Mouse (Mus musculus): Measurements from ENCODE around the gene Majin. TPM values are rescaled to one million over a fixed set of nuclear protein-coding genes. Genes with fewer than 3 reads are reported as not detected.

The Majin gene
- polyA plus RNA-seq (2015; fragmentation: Nextera tagmentation; extraction: Ambion mirVana): 0.11 TPM in 1 of 2 replicates, not detected in the other

DNA sequence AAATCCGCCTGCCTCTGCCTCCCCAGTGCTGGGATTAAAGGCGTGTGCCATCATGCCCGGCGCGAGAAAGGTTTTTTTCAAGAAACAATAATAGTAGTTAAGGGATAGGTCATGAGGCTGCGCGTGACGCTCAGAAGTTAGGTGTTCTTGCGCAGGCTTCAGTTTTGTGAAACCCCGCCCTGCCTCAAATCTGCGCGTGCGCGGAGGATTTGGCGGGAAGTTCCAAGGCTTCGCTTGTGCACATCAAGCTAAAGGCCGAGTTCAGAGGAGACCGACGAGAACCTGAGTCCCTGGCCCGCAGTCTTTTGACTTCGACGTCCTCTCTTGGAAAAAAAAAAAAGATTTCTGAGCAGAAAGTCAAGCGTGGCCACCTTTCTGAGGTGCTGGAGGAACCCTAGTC lies at the start of gene Majin:
Majin (plus strand) TSS at position 258 of the 400 bp plus-strand sequence.
- ATAC-seq (ENCODE audit: low FRiP score, low TSS enrichment) (no peak), DNase-seq (ENCODE audit: low spot score) (no peak)
- TF ChIP-seq EP300 (optimal IDR thresholded peaks at IDR 0.05) (no peak), CTCF (IDR thresholded peaks at IDR 0.05; ENCODE audit: low read depth) (no peak)
- Histone ChIP-seq H3K27ac (replicated peaks) (no peak within 1 kb of the TSS), H3K9ac (ENCODE audit: low read length) (no peak within 1 kb of the TSS), H3K4me1 (replicated peaks; ENCODE audit: control insufficient read depth, insufficient read depth) (no peaks in the 10 kb centered on the region), H3K4me3 (ENCODE audit: low read depth, low read length) (no peak within 1 kb of the TSS), H3K36me3 (ENCODE audit: control insufficient read depth, insufficient read depth, low read length) (no peaks in the 10 kb centered on the region), H3K4me2 (replicated peaks; ENCODE audit: low read depth) (no peak within 1 kb of the TSS), H3K9me3 (ENCODE audit: control insufficient read depth, low read length) (no peaks in the 10 kb centered on the region), H3K27me3 (ENCODE audit: control insufficient read depth, insufficient read depth, low read length) (no peaks in the 10 kb centered on the region)
- WGBS: 82% methylated on average over 23 of the region's 23 CpGs

DNA sequence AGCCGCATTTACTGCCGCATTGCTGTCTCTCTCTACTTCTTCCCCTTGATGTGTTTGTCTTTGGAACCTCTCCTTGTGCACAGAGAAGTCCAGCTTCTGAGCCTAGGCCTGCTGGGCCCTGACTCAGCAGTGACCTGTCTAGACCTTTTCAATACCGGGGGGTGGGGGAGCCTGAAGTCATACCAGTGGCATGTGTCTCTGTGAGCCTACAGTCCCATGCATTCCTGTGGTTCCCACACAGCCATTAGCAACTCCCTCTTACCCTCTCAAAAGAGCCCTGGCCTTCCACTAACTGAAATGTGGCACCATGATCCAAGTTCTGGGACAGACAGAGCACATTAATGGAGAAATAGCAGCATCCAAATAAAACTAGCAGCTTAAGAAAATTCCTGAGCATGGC lies 47.8 kb upstream of the Majin start:
- no peak for TF ChIP-seq EP300 (optimal IDR thresholded peaks at IDR 0.05)
- no peak for TF ChIP-seq CTCF (IDR thresholded peaks at IDR 0.05; ENCODE audit: low read depth)
- no peak overlapping the region for H3K9ac ChIP-seq (ENCODE audit: low read length)
- ATAC-seq (ENCODE audit: low FRiP score, low TSS enrichment) (no peak), DNase-seq (ENCODE audit: low spot score) (no peak)
- no peak overlapping the region for H3K4me2 ChIP-seq (replicated peaks; ENCODE audit: low read depth)
- H3K9me3 ChIP-seq (ENCODE audit: control insufficient read depth, low read length): no peaks in the 10 kb centered on the region
- H3K4me3 ChIP-seq (ENCODE audit: low read depth, low read length): no peak overlapping the region
- H3K4me1 ChIP-seq (replicated peaks; ENCODE audit: control insufficient read depth, insufficient read depth): no peaks in the 10 kb centered on the region
- H3K36me3 ChIP-seq (ENCODE audit: control insufficient read depth, insufficient read depth, low read length): peaks cover 5% of the 10 kb centered on the region; the same call in 1 of the 2 replicates
- no peak overlapping the region for H3K27ac ChIP-seq (replicated peaks)
- WGBS: 81% methylated on average over 3 of the region's 3 CpGs
- no peaks in the 10 kb centered on the region for H3K27me3 ChIP-seq (ENCODE audit: control insufficient read depth, insufficient read depth, low read length)

DNA sequence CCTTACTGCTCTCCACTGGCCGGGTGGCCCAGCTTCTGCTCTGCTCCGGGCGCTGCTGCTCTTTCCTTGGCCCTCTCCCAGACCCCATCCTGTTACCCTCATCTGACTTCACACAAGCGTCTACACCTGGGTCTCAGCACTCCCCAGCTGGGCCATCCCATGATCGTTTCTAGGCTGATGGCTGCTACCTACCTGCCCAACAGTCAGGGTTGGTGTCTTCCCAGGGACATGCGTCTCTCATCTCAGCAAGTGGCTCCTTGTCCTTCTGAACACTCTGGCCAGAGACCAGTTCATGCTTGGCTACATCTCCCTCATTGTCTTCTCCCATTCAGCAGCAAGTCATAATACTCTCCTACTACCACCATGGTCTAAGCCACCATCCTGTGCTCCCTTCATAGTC lies 44.5 kb upstream of the Majin start:
- Histone ChIP-seq H3K4me1 (replicated peaks; ENCODE audit: control insufficient read depth, insufficient read depth) (no peaks in the 10 kb centered on the region), H3K4me2 (replicated peaks; ENCODE audit: low read depth) (peak overlapping the region; percentile 91; the same call in 1 of the 2 replicates), H3K4me3 (ENCODE audit: low read depth, low read length) (peak overlapping the region; percentile 66; the same call in 1 of the 2 replicates), H3K27me3 (ENCODE audit: control insufficient read depth, insufficient read depth, low read length) (no peaks in the 10 kb centered on the region), H3K36me3 (ENCODE audit: control insufficient read depth, insufficient read depth, low read length) (peaks cover 5% of the 10 kb centered on the region; the same call in 1 of the 2 replicates), H3K9me3 (ENCODE audit: control insufficient read depth, low read length) (no peaks in the 10 kb centered on the region), H3K27ac (replicated peaks) (no peak overlapping the region), H3K9ac (ENCODE audit: low read length) (peak overlapping the region; percentile 86; the same call in 1 of the 2 replicates)
- DNase-seq (ENCODE audit: low spot score): no peak
- 91% methylated on average over 6 of the region's 6 CpGs for WGBS
- no peak for ATAC-seq (ENCODE audit: low FRiP score, low TSS enrichment)
- TF ChIP-seq CTCF (IDR thresholded peaks at IDR 0.05; ENCODE audit: low read depth) (no peak), EP300 (optimal IDR thresholded peaks at IDR 0.05) (no peak)

DNA sequence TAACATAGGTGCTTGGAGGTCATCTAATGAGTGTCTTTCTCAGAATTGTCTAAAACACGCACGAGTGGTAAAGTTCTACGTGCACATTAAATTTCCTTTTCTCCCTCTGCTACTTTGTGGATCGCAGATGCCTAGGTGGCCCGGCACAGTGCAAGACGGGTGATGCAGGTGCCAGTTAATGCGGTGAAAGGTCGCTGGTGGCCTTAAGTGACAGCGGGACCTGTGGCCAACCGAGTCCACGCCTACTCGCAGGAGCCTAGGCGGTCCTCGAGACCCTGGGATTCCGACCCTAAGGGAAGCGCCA lies 43.9 kb upstream of the Majin start:
- ATAC-seq (ENCODE audit: low FRiP score, low TSS enrichment): peak; percentile 53; the same call in 1 of the 2 replicates
- Histone ChIP-seq H3K4me3 (ENCODE audit: low read depth, low read length) (peak overlapping the region; percentile 66), H3K27ac (replicated peaks) (peak overlapping the region; percentile 91), H3K9me3 (ENCODE audit: control insufficient read depth, low read length) (no peaks in the 10 kb centered on the region), H3K36me3 (ENCODE audit: control insufficient read depth, insufficient read depth, low read length) (peaks cover 5% of the 10 kb centered on the region; the same call in 1 of the 2 replicates), H3K27me3 (ENCODE audit: control insufficient read depth, insufficient read depth, low read length) (no peaks in the 10 kb centered on the region), H3K4me2 (replicated peaks; ENCODE audit: low read depth) (peak overlapping the region; percentile 91), H3K9ac (ENCODE audit: low read length) (peak overlapping the region; percentile 86), H3K4me1 (replicated peaks; ENCODE audit: control insufficient read depth, insufficient read depth) (no peaks in the 10 kb centered on the region)
- DNase-seq (ENCODE audit: low spot score): no peak
- no peak for TF ChIP-seq CTCF (IDR thresholded peaks at IDR 0.05; ENCODE audit: low read depth)
- TF ChIP-seq EP300 (optimal IDR thresholded peaks at IDR 0.05): no peak
- 3% methylated on average over 16 of the region's 16 CpGs for WGBS

DNA sequence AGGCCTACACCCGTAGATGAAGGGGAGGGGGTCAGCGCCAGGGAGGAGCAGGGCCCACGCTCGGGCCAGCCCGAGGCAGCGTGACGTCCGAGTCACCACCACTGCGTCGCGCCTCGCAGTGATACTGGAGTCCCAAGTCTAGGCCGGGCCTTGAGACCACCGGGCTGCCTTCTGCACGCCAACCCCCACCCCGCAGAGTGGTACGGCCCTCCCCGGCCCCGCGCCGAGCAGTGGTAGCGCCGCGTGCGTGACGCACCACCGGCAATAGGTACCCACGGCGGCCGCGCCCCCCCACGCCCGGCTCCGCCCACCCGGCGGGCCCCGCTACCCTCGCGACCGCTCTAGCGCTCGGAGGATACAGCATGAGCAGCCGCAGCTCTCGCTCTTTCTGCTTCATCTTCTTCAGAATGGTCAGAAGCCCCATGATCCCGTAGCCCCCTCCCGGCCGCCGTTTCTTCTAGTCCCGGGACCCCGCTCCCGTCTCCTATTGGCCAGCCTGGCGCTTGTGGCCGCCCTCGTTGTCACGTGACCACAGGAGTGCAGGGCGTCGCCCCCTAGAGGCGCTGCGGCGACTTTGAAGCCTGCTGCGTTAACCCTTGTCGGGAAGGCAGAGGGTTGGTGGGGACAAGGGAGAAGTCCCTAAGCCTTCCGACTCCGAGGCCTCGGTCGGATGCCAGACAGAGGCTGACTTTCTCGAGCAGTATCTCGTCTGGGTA lies 43.4 kb upstream of the Majin start, which contains the start of gene Batf2:
Batf2 (plus strand) TSS at position 306 of the 716 bp plus-strand sequence.
- no peaks in the 10 kb centered on the region for H3K4me1 ChIP-seq (replicated peaks; ENCODE audit: control insufficient read depth, insufficient read depth)
- TF ChIP-seq CTCF (IDR thresholded peaks at IDR 0.05; ENCODE audit: low read depth): peak; percentile 83
- no peak for TF ChIP-seq EP300 (optimal IDR thresholded peaks at IDR 0.05)
- peak within 1 kb of the TSS; percentile 91 for H3K27ac ChIP-seq (replicated peaks)
- peak; percentile 93 for ATAC-seq (ENCODE audit: low FRiP score, low TSS enrichment)
- H3K4me2 ChIP-seq (replicated peaks; ENCODE audit: low read depth): peak within 1 kb of the TSS; percentile 91
- H3K27me3 ChIP-seq (ENCODE audit: control insufficient read depth, insufficient read depth, low read length): no peaks in the 10 kb centered on the region
- H3K4me3 ChIP-seq (ENCODE audit: low read depth, low read length): peak within 1 kb of the TSS; percentile 66
- H3K9ac ChIP-seq (ENCODE audit: low read length): peak within 1 kb of the TSS; percentile 86
- H3K9me3 ChIP-seq (ENCODE audit: control insufficient read depth, low read length): no peaks in the 10 kb centered on the region
- peaks cover 5% of the 10 kb centered on the region; the same call in 1 of the 2 replicates for H3K36me3 ChIP-seq (ENCODE audit: control insufficient read depth, insufficient read depth, low read length)
- WGBS: under 1% methylated on average over 56 of the region's 68 CpGs
- DNase-seq (ENCODE audit: low spot score): peak; percentile 95

DNA sequence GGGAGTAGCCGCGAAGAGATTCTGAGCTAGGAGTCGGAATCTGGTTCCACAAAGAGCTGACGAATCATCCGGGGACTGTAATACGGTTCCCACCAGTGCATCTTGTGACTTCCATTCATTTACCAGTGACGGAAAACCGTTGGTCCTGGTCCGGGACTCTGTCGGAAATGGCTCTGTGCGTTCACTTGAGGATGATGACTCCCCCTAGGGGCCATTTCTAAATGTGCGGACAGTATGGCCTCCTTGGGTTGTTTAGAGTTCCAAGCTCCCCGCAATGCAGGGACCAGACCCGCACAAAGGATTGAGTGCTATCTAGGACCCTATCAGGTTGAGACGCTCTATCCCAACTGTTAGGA lies 42.8 kb upstream of the Majin start, which contains the start of gene Arl2:
Arl2 (minus strand) TSS at position 155 of the 356 bp plus-strand sequence.
- DNase-seq (ENCODE audit: low spot score): peak; percentile 80
- Histone ChIP-seq H3K4me2 (replicated peaks; ENCODE audit: low read depth) (peak within 1 kb of the TSS; percentile 91), H3K4me1 (replicated peaks; ENCODE audit: control insufficient read depth, insufficient read depth) (no peaks in the 10 kb centered on the region), H3K4me3 (ENCODE audit: low read depth, low read length) (peak within 1 kb of the TSS; percentile 66), H3K36me3 (ENCODE audit: control insufficient read depth, insufficient read depth, low read length) (peaks cover 3% of the 10 kb centered on the region; the same call in 1 of the 2 replicates), H3K9ac (ENCODE audit: low read length) (peak within 1 kb of the TSS; percentile 86), H3K27ac (replicated peaks) (peak within 1 kb of the TSS; percentile 91), H3K27me3 (ENCODE audit: control insufficient read depth, insufficient read depth, low read length) (no peaks in the 10 kb centered on the region), H3K9me3 (ENCODE audit: control insufficient read depth, low read length) (no peaks in the 10 kb centered on the region)
- peak; percentile 83 for ATAC-seq (ENCODE audit: low FRiP score, low TSS enrichment)
- WGBS: under 1% methylated on average over 15 of the region's 15 CpGs
- TF ChIP-seq EP300 (optimal IDR thresholded peaks at IDR 0.05) (no peak), CTCF (IDR thresholded peaks at IDR 0.05; ENCODE audit: low read depth) (peak; percentile 67)

All from stomach, postnatal 0 days (tissue).